11 mouse cellular contexts compared by ENCODE assay signal in the genomic region with DNA sequence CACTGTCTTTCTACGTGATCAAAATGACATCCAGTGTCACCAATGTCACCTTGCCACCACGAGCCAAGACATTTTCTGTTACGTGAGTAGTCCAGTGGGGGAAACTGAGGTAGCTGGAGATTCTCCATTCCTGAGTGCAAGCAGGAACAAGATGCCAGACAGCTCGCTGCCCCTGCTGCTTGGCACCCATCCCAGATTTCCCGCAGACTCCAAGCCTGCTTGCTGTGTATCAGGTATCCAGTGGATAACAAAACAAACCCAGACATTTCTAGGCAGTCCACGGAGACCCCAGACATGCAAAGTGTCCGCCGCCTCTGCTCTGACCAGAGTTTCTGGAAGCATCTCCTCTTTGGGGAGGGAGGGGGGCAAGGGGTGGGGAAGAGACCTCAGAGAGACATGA. TPM values are rescaled to one million over a fixed set of nuclear protein-coding genes. Genes with fewer than 3 reads are reported as not detected.
DNase-seq lines count a peak whose midpoint lies in the region; ATAC-seq lines count a peak whose summit lies in the region.
"Had no signal": no experiment of that assay in that cellular context is flagged by ENCODE, and none has a peak within 500 bp of the region (broad histone marks: within the 10 kb centered on the region; RNA-seq: fewer than 3 reads in every experiment).

No protein-coding gene starts in this region.

- H3K4me1 ChIP-seq in heart, embryonic 14.5 days (ENCODE audit: control insufficient read depth in 2 of 2, insufficient read depth in 2 of 2, low read length in 2 of 2) = peaks cover 0 to 18% of the 10 kb centered on the region in 2 experiments; a peak in 2 of 4 replicates
- H3K4me1 ChIP-seq in neural tube, embryonic 13.5 days (replicated peaks) = peaks cover 44% of the 10 kb centered on the region
- peaks cover 45% of the 10 kb centered on the region for H3K4me1 ChIP-seq in embryonic facial prominence, embryonic 13.5 days
- H3K4me1 ChIP-seq in midbrain, embryonic 15.5 days = peaks cover 44% of the 10 kb centered on the region
- peaks cover 19% of the 10 kb centered on the region; the same call in 1 of the 2 replicates for H3K4me1 ChIP-seq in intestine, embryonic 15.5 days (replicated peaks)

- no peaks in the 10 kb centered on the region for H3K9me3 ChIP-seq in heart, embryonic 14.5 days (ENCODE audit: control insufficient read depth, low read length)
- no peaks in the 10 kb centered on the region for H3K9me3 ChIP-seq in neural tube, embryonic 13.5 days
- no peaks in the 10 kb centered on the region for H3K9me3 ChIP-seq in embryonic facial prominence, embryonic 13.5 days
- H3K9me3 ChIP-seq in midbrain, embryonic 15.5 days = no peaks in the 10 kb centered on the region
- no peaks in the 10 kb centered on the region for H3K9me3 ChIP-seq in intestine, embryonic 15.5 days

- ATAC-seq in heart, embryonic 14.5 days (ENCODE audit: insufficient number of reproducible peaks, insufficient read depth, low FRiP score, low read depth) = no peak
- no peak for ATAC-seq in neural tube, embryonic 13.5 days (ENCODE audit: low read depth)
- no peak for ATAC-seq in embryonic facial prominence, embryonic 13.5 days (ENCODE audit: insufficient number of reproducible peaks, insufficient read depth, low FRiP score, low TSS enrichment, low read depth)
- no peak for ATAC-seq in midbrain, embryonic 15.5 days (replicated peaks)
- no peak for ATAC-seq in intestine, embryonic 15.5 days
- ATAC-seq: liver, postnatal 0 days had no signal

- no peak overlapping the region for H3K4me3 ChIP-seq in heart, embryonic 14.5 days (ENCODE audit: control insufficient read depth in 1 of 2, insufficient read depth in 1 of 2, low read depth in 1 of 2, low read length in 2 of 2)
- no peak overlapping the region for H3K4me3 ChIP-seq in neural tube, embryonic 13.5 days
- no peak overlapping the region for H3K4me3 ChIP-seq in embryonic facial prominence, embryonic 13.5 days
- H3K4me3 ChIP-seq in midbrain, embryonic 15.5 days = no peak overlapping the region
- no peak overlapping the region for H3K4me3 ChIP-seq in intestine, embryonic 15.5 days (replicated peaks)

- H3K9ac ChIP-seq in heart, embryonic 14.5 days (ENCODE audit: low read length) = no peak overlapping the region
- peak overlapping the region; percentile 22 for H3K9ac ChIP-seq in neural tube, embryonic 13.5 days
- peak overlapping the region; percentile 66 for H3K9ac ChIP-seq in embryonic facial prominence, embryonic 13.5 days
- peak overlapping the region; percentile 10; the same call in 1 of the 2 replicates for H3K9ac ChIP-seq in midbrain, embryonic 15.5 days
- H3K9ac ChIP-seq in intestine, embryonic 15.5 days = no peak overlapping the region
- H3K9ac ChIP-seq: liver, postnatal 0 days had no signal

- no peak overlapping the region for H3K27ac ChIP-seq in heart, embryonic 14.5 days (replicated peaks in 1 of 2; ENCODE audit: control insufficient read depth in 1 of 2, insufficient read depth in 1 of 2, low read depth in 2 of 2, low read length in 2 of 2)
- no peak overlapping the region; the same call in 1 of the 2 replicates for H3K27ac ChIP-seq in neural tube, embryonic 13.5 days (replicated peaks)
- H3K27ac ChIP-seq in embryonic facial prominence, embryonic 13.5 days = peak overlapping the region; percentile 68
- 0 out of 2 replicates have a peak overlapping the region, but pooled peaks have one; percentile 41 for H3K27ac ChIP-seq in midbrain, embryonic 15.5 days
- no peak overlapping the region for H3K27ac ChIP-seq in intestine, embryonic 15.5 days

- no peaks in the 10 kb centered on the region for H3K36me3 ChIP-seq in heart, embryonic 14.5 days (ENCODE audit: control insufficient read depth, insufficient read depth, low read length)
- H3K36me3 ChIP-seq in neural tube, embryonic 13.5 days = no peaks in the 10 kb centered on the region
- H3K36me3 ChIP-seq in embryonic facial prominence, embryonic 13.5 days = no peaks in the 10 kb centered on the region
- no peaks in the 10 kb centered on the region for H3K36me3 ChIP-seq in midbrain, embryonic 15.5 days (replicated peaks)
- H3K36me3 ChIP-seq in intestine, embryonic 15.5 days = no peaks in the 10 kb centered on the region

- peaks cover 37% of the 10 kb centered on the region for H3K27me3 ChIP-seq in heart, embryonic 14.5 days (ENCODE audit: control insufficient read depth, insufficient read depth, low read length)
- peaks cover 79% of the 10 kb centered on the region for H3K27me3 ChIP-seq in neural tube, embryonic 13.5 days
- peaks cover 61% of the 10 kb centered on the region for H3K27me3 ChIP-seq in embryonic facial prominence, embryonic 13.5 days
- H3K27me3 ChIP-seq in midbrain, embryonic 15.5 days (replicated peaks) = peaks cover 37% of the 10 kb centered on the region
- H3K27me3 ChIP-seq in intestine, embryonic 15.5 days (replicated peaks) = peaks cover 3% of the 10 kb centered on the region; the same call in 1 of the 2 replicates

- 25% methylated on average over 8 of the region's 8 CpGs for WGBS in heart, embryonic 14.5 days
- WGBS in neural tube, embryonic 13.5 days = 36% methylated on average over 8 of the region's 8 CpGs
- 21% methylated on average over 8 of the region's 8 CpGs for WGBS in embryonic facial prominence, embryonic 13.5 days
- WGBS in midbrain, embryonic 15.5 days = 43% methylated on average over 8 of the region's 8 CpGs
- 51% methylated on average over 8 of the region's 8 CpGs for WGBS in intestine, embryonic 15.5 days

- peak overlapping the region; percentile 69 for H3K4me2 ChIP-seq in heart, embryonic 14.5 days (ENCODE audit: low read length)
- peak overlapping the region; percentile 64; the same call in 1 of the 2 replicates for H3K4me2 ChIP-seq in neural tube, embryonic 13.5 days
- H3K4me2 ChIP-seq in embryonic facial prominence, embryonic 13.5 days = peak overlapping the region; percentile 67
- no peak overlapping the region for H3K4me2 ChIP-seq in midbrain, embryonic 15.5 days
- no peak overlapping the region for H3K4me2 ChIP-seq in intestine, embryonic 15.5 days (replicated peaks)

- no peak for DNase-seq in heart, adult 9 months (ENCODE audit: low spot score in 2 of 2)
- no peak for DNase-seq in neural tube, embryonic 10.5 days (ENCODE audit: extremely low spot score, low spot score)
- DNase-seq in ovary, postnatal 36 days (ENCODE audit: low spot score) = no peak
- DNase-seq: cerebellum, postnatal 36 days; gastrocnemius, postnatal 36 days; liver, postnatal 0 days had no signal

RNA-seq across cellular contexts. Expression of gene Ak8, which starts 52.4 kb away (rescaled TPM):
- 0.24 and 0.54 TPM in 2 replicates for polyA plus RNA-seq in heart, embryonic 14.5 days (2014; fragmentation: Nextera tagmentation; extraction: Ambion mirVana)
- 0.50 and 0.73 TPM in 2 replicates for polyA plus RNA-seq in neural tube, embryonic 13.5 days (2015; fragmentation: Nextera tagmentation; extraction: Ambion mirVana)
- polyA plus RNA-seq in embryonic facial prominence, embryonic 13.5 days (2015; fragmentation: Nextera tagmentation; extraction: Ambion mirVana) = 0.77 and 0.90 TPM in 2 replicates
- 4.1 and 4.4 TPM in 2 replicates for polyA plus RNA-seq in midbrain, embryonic 15.5 days (2015; fragmentation: Nextera tagmentation; extraction: Ambion mirVana)
- 0.44 and 0.48 TPM in 2 replicates for polyA plus RNA-seq in intestine, embryonic 15.5 days (2015; fragmentation: Nextera tagmentation; extraction: Ambion mirVana)

RNA-seq across cellular contexts. Expression of gene Spaca9, which starts 52.9 kb away (rescaled TPM):
- polyA plus RNA-seq in heart, embryonic 14.5 days (2014; fragmentation: Nextera tagmentation; extraction: Ambion mirVana) = 0.43 and 2.7 TPM in 2 replicates
- polyA plus RNA-seq in neural tube, embryonic 13.5 days (2015; fragmentation: Nextera tagmentation; extraction: Ambion mirVana) = 0.64 and 0.85 TPM in 2 replicates
- polyA plus RNA-seq in embryonic facial prominence, embryonic 13.5 days (2015; fragmentation: Nextera tagmentation; extraction: Ambion mirVana) = 0.89 and 1.1 TPM in 2 replicates
- polyA plus RNA-seq in midbrain, embryonic 15.5 days (2015; fragmentation: Nextera tagmentation; extraction: Ambion mirVana) = 2.2 and 2.3 TPM in 2 replicates
- polyA plus RNA-seq in intestine, embryonic 15.5 days (2015; fragmentation: Nextera tagmentation; extraction: Ambion mirVana) = 1.0 and 1.2 TPM in 2 replicates

Comparison
In these comparisons a context has a peak if more than half of its experiments do, and no peak if none do; other contexts are left out.
1. H3K27ac ChIP-seq: peak in embryonic facial prominence, embryonic 13.5 days (single experiment) and midbrain, embryonic 15.5 days (single experiment); none in heart, embryonic 14.5 days (0 of 2), neural tube, embryonic 13.5 days (single experiment) and intestine, embryonic 15.5 days (single experiment).
2. H3K4me2 ChIP-seq: peak in heart, embryonic 14.5 days (single experiment), neural tube, embryonic 13.5 days (single experiment) and embryonic facial prominence, embryonic 13.5 days (single experiment); none in midbrain, embryonic 15.5 days (single experiment) and intestine, embryonic 15.5 days (single experiment).
3. H3K9ac ChIP-seq: peak in neural tube, embryonic 13.5 days (single experiment), embryonic facial prominence, embryonic 13.5 days (single experiment) and midbrain, embryonic 15.5 days (single experiment); none in heart, embryonic 14.5 days (single experiment) and intestine, embryonic 15.5 days (single experiment).